39 mouse cellular contexts compared by ENCODE assay signal in the genomic region with DNA sequence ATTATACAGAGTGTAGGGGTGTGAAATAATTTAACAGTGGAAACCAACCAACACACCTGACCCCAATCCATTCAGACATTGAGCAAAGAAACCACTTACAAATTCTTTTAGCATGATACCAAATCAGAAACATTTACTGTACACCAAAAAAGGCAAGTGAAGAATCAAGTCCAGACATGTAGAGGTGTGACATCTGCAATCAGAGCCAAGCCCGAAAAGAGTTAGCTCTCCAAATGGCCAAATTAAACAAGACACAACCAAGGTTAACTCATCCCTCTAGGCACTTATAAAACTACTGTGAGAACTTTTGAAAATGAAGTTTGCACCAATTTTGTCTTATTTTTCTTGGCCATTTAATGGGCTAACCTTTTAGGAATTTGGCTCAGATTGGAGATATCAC. TPM values are rescaled to one million over a fixed set of nuclear protein-coding genes. Genes with fewer than 3 reads are reported as not detected.
"Had no signal": no experiment of that assay in that cellular context is flagged by ENCODE, and none has a peak within 500 bp of the region (broad histone marks: within the 10 kb centered on the region; RNA-seq: fewer than 3 reads in every experiment).

No protein-coding gene starts in this region.

- H3K27me3 ChIP-seq: embryonic facial prominence, embryonic 12.5 days; embryonic facial prominence, embryonic 13.5 days; embryonic facial prominence, embryonic 15.5 days; forebrain, embryonic 12.5 days; forebrain, embryonic 13.5 days; forebrain, embryonic 15.5 days had no signal

- ATAC-seq: forebrain, embryonic 13.5 days; forebrain, embryonic 14.5 days; forebrain, embryonic 15.5 days; forebrain, embryonic 16.5 days; forebrain, postnatal 0 days had no signal

- H3K9ac ChIP-seq: embryonic facial prominence, embryonic 12.5 days; embryonic facial prominence, embryonic 13.5 days; embryonic facial prominence, embryonic 15.5 days; forebrain, embryonic 12.5 days; forebrain, embryonic 13.5 days; forebrain, embryonic 15.5 days; forebrain, postnatal 0 days had no signal

- H3K4me2 ChIP-seq: embryonic facial prominence, embryonic 12.5 days; embryonic facial prominence, embryonic 13.5 days; embryonic facial prominence, embryonic 15.5 days; forebrain, embryonic 12.5 days; forebrain, embryonic 13.5 days; forebrain, embryonic 15.5 days had no signal

- H3K4me3 ChIP-seq: embryonic facial prominence, embryonic 10.5 days; embryonic facial prominence, embryonic 12.5 days; embryonic facial prominence, embryonic 13.5 days; embryonic facial prominence, embryonic 15.5 days; erythroblast, embryonic 14.5 days; forebrain, embryonic 10.5 days; forebrain, embryonic 12.5 days; forebrain, embryonic 13.5 days; forebrain, embryonic 15.5 days; gastrocnemius, adult 2 months; heart, adult 2 months had no signal

- H3K27ac ChIP-seq: embryonic facial prominence, embryonic 10.5 days; embryonic facial prominence, embryonic 12.5 days; embryonic facial prominence, embryonic 13.5 days; embryonic facial prominence, embryonic 15.5 days; forebrain, embryonic 10.5 days; forebrain, embryonic 12.5 days; forebrain, embryonic 13.5 days; forebrain, embryonic 15.5 days; gastrocnemius, adult 2 months; heart, adult 2 months had no signal

- DNase-seq: cerebellum, adult 8-10 months; cerebellum, adult 9-10 months; cerebellum, adult 9-11 months; cerebellum, postnatal 10 days; cerebellum, postnatal 14 days; cerebellum, postnatal 25 days; cerebellum, postnatal 36 days; embryo, embryonic 11 days; forebrain, postnatal 0 days; gastrocnemius, adult 2 months; gastrocnemius, postnatal 10 days; gastrocnemius, postnatal 14 days; gastrocnemius, postnatal 25 days; gastrocnemius, postnatal 36 days; heart, adult 11 months; heart, adult 18-20 months; heart, adult 2 months had no signal

- H3K4me1 ChIP-seq: embryonic facial prominence, embryonic 10.5 days; embryonic facial prominence, embryonic 12.5 days; embryonic facial prominence, embryonic 13.5 days; embryonic facial prominence, embryonic 15.5 days; forebrain, embryonic 10.5 days; forebrain, embryonic 12.5 days; forebrain, embryonic 13.5 days; forebrain, embryonic 15.5 days had no signal

- H3K9me3 ChIP-seq: embryonic facial prominence, embryonic 10.5 days; embryonic facial prominence, embryonic 12.5 days; embryonic facial prominence, embryonic 13.5 days; embryonic facial prominence, embryonic 15.5 days; forebrain, embryonic 10.5 days; forebrain, embryonic 12.5 days; forebrain, embryonic 13.5 days; forebrain, embryonic 15.5 days had no signal

- H3K36me3 ChIP-seq: embryonic facial prominence, embryonic 10.5 days; embryonic facial prominence, embryonic 12.5 days; embryonic facial prominence, embryonic 13.5 days; embryonic facial prominence, embryonic 15.5 days; forebrain, embryonic 10.5 days; forebrain, embryonic 12.5 days; forebrain, embryonic 15.5 days had no signal

RNA-seq across cellular contexts. Expression of a gene that starts 46.3 kb away (rescaled TPM):
- total RNA-seq: common myeloid progenitor, adult 5-6 weeks; forebrain, postnatal 0 days; gastrocnemius, adult 18-20 months; gastrocnemius, adult 2 months; gastrocnemius, postnatal 10 days; gastrocnemius, postnatal 14 days; gastrocnemius, postnatal 25 days; gastrocnemius, postnatal 36 days; gastrocnemius, postnatal 4 days; granulocyte monocyte progenitor cell, adult 5-6 weeks; heart, adult 18-20 months; heart, adult 2 months; heart, adult 8-10 months had no signal
- polyA plus RNA-seq: cortical plate, adult 2 months; embryonic facial prominence, embryonic 10.5 days; embryonic facial prominence, embryonic 11.5 days; embryonic facial prominence, embryonic 12.5 days; embryonic facial prominence, embryonic 13.5 days; embryonic facial prominence, embryonic 14.5 days; embryonic facial prominence, embryonic 15.5 days; erythroblast, embryonic 14.5 days; forebrain, embryonic 10.5 days; forebrain, embryonic 11.5 days; forebrain, embryonic 12.5 days; forebrain, embryonic 13.5 days; forebrain, embryonic 14.5 days; forebrain, embryonic 15.5 days; forebrain, embryonic 16.5 days; forebrain, postnatal 0 days; frontal cortex, adult 2 months; gonadal fat pad, adult 2 months; heart, adult 2 months had no signal
